Mouse (Mus musculus) urinary bladder, adult 2 months (tissue): ENCODE results near the gene Smpd2. TPM values are rescaled to one million over a fixed set of nuclear protein-coding genes. Genes with fewer than 3 reads are reported as not detected.
"Not testable (repeated sequence)": the region's sequence is repeated elsewhere in the genome, so short reads cannot be mapped to it uniquely, and the experiment has no call there.

Experiments
- DNase-seq: peaks from one replicate; pipeline ENCODE4 v3.0.0; 2022; ENCODE audit warnings: low spot score
- polyA plus RNA-seq: library from polyadenylated mRNA; depleted of rRNA; stranded (reverse); fragments of >200 nt; gene quantifications from 2 replicates; pipeline ENCODE4 v1.2.3, GENCODE M21; 2012; rRNA removed

Smpd2 gene
- 167 and 169 TPM in 2 replicates for polyA plus RNA-seq

- peak; percentile 84 for DNase-seq
These were observed at the start of gene Smpd2, which contains the start of gene Ppil6 for GRCm38 (mm10) chr10:41489708-41490517. Gene Smpd2 (minus strand): TSS chr10:41490369. Gene Ppil6 (plus strand): TSS chr10:41490439.

DNA sequence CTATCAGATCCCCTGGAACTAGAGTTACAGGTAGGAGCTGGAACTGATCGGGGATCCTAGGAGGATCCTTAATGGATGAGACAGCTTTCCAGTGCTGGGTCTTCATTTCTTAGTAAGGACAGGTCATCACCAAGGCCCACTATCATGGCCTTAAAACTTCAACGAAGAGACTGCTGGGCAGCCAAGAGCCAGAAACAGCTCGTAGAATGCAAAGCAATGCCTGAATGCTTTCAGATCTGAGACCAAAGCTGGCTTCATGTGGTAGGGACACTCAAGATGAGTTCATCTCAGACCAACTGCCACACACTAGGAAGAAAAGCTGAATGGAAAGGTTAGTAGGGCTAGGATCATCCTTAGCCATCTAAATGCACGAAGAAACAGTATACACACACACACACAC is 48.8 kb upstream of the Smpd2 start:
- no peak for DNase-seq

GRCm38 (mm10) chr10:41537983-41538330 is 47.8 kb upstream of the Smpd2 start:
- no peak for DNase-seq

GRCm38 (mm10) chr10:41537226-41537982 is 47.2 kb upstream of the Smpd2 start:
- DNase-seq: no peak

- no peak for DNase-seq
These were observed 46.5 kb upstream of the Smpd2 start for GRCm38 (mm10) chr10:41536714-41537113.

DNA sequence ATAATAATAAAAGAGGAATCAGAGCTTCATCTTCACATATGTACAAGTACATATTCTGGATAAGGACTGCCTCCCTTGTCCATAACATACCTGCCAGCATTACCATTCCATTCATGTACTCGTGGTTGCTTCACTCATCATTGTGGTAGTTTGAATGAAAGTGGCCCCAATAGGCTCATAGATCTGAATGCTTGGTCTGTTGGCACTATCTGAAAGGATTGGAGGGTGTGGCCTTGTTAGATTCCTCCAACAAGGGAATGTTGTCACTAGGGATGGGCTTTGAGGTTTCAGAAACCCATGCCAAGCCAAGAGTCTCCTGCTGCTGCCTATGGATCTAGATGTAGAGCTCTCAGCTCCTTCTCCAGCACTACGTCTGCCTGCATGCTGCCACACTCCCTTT is 45.8 kb upstream of the Smpd2 start:
- DNase-seq: no peak

DNA sequence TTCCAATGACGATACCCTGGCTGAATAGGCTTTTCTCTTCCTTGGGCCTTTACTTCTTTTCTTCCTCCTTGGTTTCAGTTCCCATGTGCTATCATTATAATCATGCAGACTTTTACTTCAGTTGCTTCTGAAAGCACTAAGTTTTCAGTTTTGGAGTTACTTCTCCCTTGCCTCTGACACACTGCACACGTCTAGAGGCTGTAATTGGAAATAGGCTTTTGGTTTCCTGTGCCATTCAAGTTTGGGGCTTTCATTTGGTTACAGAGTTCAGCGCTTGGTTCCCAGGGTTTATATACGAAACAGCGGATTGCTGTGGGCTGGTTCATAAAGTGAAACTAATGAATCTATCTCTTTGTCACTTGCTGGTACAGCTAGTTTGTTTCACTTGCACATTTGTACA is 39.8 kb upstream of the Smpd2 start:
- no peak for DNase-seq

- no peak for DNase-seq
These were observed 35.5 kb upstream of the Smpd2 start for GRCm38 (mm10) chr10:41525696-41526095.

DNA sequence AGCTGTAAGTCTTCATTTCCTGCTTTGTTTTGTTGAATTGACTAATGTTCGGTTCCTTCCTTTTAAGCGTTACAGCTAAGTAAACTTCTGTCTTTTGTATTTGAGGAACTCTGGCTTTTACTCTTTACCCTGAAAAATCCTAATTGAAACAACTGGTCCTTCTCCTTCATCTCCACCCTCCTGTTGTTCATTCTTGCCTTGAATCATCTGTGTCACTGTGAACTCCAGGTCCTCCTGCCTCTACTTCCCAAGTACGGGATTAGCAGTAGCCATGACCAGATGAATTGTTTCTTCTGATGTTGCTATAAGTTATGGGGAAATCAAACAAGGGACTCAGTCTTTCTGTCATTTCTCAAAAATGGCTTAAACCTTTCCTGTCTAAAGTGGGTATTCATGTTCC is 33.2 kb upstream of the Smpd2 start:
- no peak for DNase-seq

DNA sequence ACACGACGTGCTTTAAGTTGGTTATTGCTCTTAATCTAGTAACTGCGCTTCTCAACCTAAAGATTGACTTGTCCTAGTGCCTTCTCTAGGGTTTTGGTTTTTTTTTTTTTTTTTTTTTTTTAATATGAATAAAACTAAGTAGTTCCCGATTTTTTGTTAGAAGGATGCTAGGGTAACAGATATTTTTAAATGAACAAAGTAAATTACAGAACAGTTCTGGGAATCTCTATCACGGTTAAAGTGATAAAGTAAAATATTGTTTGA is 30.2 kb upstream of the Smpd2 start:
- no peak for DNase-seq

DNA sequence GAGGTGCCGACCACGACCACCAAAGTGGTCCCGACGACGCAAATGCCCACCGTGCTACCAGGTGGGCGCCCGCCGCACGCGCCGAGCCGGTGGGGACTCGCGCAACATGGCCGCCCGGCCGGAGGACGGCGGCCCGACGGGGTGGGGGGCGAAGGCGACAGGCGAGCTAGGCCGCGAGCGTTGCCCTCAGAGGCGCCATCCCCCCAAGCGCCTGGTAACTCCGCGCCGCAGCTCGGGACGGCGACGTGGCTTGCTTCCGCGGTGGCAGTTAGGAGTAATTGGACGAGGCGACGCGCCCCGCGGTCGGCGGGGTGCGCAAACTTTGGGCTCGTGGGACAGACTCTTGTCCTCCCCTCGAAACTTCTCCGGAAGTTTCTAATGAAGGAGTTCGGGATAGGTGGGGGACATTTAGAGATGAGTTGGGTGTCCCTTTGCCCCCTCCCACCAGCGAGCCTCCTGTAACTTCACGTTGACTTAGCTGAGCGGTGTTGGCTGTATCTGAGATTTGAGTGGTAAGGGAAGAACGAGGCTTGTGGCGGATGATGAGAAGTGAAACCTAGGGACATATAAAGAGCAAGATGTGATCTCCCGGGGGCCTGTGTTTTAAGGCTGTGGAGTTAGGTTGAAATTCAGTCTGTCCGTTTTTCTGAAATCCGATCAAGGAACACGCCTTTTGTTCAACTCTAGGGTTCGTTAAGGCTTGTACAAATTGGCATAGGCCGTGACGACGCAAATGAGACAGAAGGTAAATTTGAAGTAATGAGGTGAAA is 29.7 kb upstream of the Smpd2 start:
- peak; percentile 62 for DNase-seq

GRCm38 (mm10) chr10:41518981-41519618 is 28.9 kb upstream of the Smpd2 start, which contains the start of gene Cd164:
Gene Cd164 (plus strand): TSS chr10:41519414.
- peak; percentile 93 for DNase-seq

DNA sequence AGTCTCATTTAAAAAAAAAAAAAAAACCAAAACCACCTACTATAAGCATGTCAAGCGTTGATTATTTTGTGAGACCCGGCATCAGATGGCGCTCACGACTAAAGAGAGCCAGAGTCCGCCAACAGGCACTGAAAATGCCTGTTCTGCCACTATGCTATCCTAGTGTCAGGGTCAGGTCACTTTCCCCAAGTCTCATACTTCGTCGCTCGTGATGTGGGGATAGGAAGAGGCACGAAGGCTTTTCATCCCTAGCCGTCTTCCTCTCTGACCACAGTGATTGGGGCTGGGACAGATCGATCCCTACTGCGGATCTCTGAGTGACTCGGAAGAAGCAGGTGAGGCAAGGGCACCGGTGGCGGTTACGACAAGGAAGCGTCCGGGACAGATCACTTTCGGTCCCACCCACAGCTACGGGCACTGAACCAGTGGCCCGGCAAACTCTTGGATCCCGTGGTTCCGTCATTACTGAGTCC is 28.4 kb upstream of the Smpd2 start:
- no peak for DNase-seq

- DNase-seq: no peak
These were observed 24.8 kb upstream of the Smpd2 start for GRCm38 (mm10) chr10:41514921-41515320.

GRCm38 (mm10) chr10:41514301-41514700 is 24.1 kb upstream of the Smpd2 start:
- DNase-seq: no peak

GRCm38 (mm10) chr10:41509160-41509559 is 19.0 kb upstream of the Smpd2 start:
- no peak for DNase-seq

GRCm38 (mm10) chr10:41505446-41505845 is 15.3 kb upstream of the Smpd2 start:
- not testable (repeated sequence) for DNase-seq

GRCm38 (mm10) chr10:41504996-41505395 is 14.8 kb upstream of the Smpd2 start:
- no peak for DNase-seq

DNA sequence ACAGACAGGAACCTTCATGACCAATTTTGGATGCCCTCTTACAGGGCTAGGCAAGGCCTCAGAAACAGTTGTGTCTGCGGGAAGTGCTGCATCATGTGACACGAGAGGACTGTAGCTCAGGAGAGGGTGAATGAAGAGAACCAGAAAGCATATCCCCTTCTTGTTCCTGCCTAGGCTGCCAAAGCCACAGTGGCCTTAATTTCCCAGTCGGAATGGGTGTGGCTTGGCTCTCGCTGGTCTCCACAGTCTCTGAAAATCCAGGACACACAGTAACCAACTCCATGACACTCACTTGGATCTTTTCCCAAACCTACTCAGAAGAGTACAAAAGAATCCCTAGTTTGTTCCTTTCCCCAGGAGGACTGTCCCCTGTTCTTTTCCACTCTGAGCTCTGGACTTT is 10.8 kb upstream of the Smpd2 start:
- no peak for DNase-seq

DNA sequence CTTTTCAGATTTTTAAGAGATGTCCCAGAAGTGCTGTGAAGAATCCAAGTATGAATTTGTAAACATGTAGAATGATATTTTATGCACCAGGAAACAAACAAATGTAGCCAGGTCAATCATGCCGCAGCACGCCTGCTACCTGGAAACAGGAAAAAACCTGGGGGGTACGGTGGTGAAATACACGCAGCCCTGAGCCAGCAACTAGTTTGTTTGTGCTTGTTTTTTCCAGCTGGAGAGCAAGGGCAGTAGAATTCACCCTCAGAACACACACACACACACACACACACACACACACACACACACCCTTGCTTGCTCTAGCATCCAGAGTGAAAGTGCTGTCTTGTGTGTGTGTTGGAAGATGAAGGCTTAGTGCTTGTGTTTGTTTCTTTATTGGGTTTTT is 942 bp upstream of the Smpd2 start:
- no peak for DNase-seq

DNA sequence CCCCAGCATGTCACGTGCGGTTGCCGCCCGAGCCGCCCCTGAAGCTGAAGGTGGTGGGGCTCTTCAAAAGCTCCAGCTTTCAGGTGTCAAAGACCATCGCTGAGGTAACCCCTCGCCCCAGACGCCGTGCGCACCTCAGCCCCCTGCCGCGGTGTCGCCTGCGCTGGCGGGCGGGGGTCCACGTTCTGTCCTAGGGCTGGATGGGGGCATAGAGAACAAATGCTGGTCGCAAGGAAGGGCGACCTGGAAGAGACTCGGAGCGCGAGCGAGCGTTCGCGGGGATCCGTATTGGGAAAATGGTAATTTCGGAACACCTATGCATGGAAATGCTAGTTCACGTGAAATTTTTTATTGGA is 327 bp upstream of the Smpd2 start:
- no peak for DNase-seq

GRCm38 (mm10) chr10:41489294-41489693 is 875 bp downstream of the Smpd2 start:
- no peak for DNase-seq
